Mouse (Mus musculus): Measurements from ENCODE around the gene Ptprd. TPM values are rescaled to one million over a fixed set of nuclear protein-coding genes. Genes with fewer than 3 reads are reported as not detected.

Gene Ptprd
- polyA plus RNA-seq, 1 experiment from 2014 or later, result 1.0 TPM

GRCm38 (mm10) chr4:75965810-75966209, 2246.0 kb downstream of the Ptprd start:
- DNase-seq (ENCODE audit: low spot score), result no peak

- no peak for DNase-seq (ENCODE audit: low spot score)
Measured at GRCm38 (mm10) chr4:75962916-75963315, 2248.8 kb downstream of the Ptprd start.

GRCm38 (mm10) chr4:75961865-75962264, 2249.9 kb downstream of the Ptprd start:
- no peak for DNase-seq (ENCODE audit: low spot score)

GRCm38 (mm10) chr4:75953349-75954060, 2258.3 kb downstream of the Ptprd start:
- DNase-seq (ENCODE audit: low spot score), result no peak

GRCm38 (mm10) chr4:75950582-75950981, 2261.2 kb downstream of the Ptprd start:
- no peak for DNase-seq (ENCODE audit: low spot score)

GRCm38 (mm10) chr4:75894871-75895270, 2316.9 kb downstream of the Ptprd start:
- no peak for DNase-seq (ENCODE audit: low spot score)

Small RNAs within 50 kb of the gene (microRNA-seq; reads per million reads assigned to microRNA genes)
- not detected for gene Gm23159 (ENCODE audit: borderline number of aligned reads)

All from thymus, postnatal 0 days (tissue).